Mouse (Mus musculus): ENCODE data around the gene Ppm1d.

Ppm1d gene

DNA sequence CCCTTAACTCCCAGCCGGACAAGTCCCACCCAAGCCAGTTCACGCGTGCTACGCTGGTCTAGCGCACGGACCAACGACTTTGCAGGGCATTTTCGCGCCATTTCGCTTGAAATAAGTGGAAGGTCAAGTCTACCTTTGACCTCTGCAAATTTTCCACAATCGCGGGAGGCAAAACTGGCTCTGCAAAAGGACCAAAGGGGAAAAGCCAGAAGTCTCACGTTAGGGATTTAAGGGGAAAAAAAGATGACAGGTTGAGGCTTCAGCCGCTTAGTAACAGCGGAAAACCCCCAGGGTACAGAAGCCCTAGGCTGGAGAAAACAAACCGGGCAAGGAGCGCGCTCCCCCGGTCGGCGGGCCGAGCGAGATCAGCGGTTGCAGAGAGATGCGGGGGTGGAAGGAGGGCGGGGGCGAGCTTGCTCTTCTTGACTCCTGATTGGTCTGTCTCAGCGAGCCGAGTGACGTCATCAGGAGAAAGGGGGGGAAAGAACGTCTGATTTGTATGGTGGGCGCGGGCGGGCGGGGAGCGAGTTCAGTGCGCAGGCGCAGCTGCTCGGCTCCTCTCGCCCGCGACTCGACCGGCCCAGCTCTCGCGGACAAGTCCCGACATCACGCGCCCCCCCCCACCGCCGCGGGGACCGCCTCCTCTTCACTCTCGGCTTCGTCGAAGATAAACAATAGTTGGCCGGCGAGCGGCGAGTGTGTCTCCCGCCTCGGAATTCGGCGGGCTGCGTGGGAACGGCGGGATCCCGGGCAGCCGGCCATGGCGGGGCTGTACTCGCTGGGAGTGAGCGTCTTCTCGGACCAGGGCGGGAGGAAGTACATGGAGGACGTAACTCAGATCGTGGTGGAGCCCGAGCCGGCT is at the start of gene Ppm1d:
Gene Ppm1d (plus strand): TSS at position 532 of the 862 bp plus-strand sequence.
- DNase-seq (ENCODE audit: low read depth, low spot score): peak; percentile 99

DNA sequence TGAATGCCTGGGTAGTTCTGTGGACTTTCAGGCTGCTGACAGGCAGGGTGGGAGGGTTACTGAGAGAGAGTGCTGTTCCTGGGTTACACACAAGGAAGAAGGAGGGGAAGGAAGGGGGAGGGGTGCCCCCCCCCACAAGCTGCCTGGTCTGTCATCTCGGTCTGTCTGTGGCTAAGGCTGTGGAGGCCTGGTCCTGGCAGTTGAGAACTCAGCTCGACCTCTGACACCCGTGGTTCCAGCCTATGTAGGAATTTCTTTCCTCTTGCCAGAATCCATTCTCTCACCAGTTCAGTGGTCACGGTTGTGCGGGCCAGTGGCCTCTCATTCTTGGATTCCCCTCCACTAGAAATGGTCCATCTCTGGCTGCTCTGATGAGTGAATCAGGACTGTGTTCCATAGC is 46.4 kb upstream of the Ppm1d start:
- DNase-seq (ENCODE audit: low read depth, low spot score): no peak

DNA sequence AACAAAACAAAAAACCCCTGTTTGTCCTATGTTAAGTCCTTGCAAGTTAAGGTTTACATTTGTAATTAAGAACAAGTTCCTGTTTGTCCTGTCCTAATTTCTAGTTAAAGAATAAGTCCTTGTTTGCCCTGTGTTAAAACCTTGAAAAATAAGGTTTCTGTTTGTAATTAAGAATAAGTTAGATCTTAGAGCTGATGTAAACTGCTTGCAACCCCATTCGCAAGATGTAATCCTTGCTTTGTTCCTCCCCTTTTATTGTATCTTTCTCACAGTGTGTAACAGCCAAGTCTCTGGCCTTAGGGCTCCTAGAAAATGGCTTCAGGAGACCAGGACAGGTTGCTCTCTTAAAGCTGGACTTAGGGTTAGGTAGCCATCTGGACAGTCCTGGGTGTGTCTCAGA is 43.7 kb upstream of the Ppm1d start:
- no peak for DNase-seq (ENCODE audit: low read depth, low spot score)

GRCm38 (mm10) chr11:85270631-85271030 is 40.4 kb upstream of the Ppm1d start:
- peak; percentile 66 for DNase-seq (ENCODE audit: low read depth, low spot score)

GRCm38 (mm10) chr11:85273299-85273698 is 37.7 kb upstream of the Ppm1d start:
- no peak for DNase-seq (ENCODE audit: low read depth, low spot score)

- no peak for DNase-seq (ENCODE audit: low read depth, low spot score)
Measured at GRCm38 (mm10) chr11:85275151-85275550, 35.9 kb upstream of the Ppm1d start.

GRCm38 (mm10) chr11:85277609-85278008 is 33.4 kb upstream of the Ppm1d start:
- DNase-seq (ENCODE audit: low read depth, low spot score): no peak

DNA sequence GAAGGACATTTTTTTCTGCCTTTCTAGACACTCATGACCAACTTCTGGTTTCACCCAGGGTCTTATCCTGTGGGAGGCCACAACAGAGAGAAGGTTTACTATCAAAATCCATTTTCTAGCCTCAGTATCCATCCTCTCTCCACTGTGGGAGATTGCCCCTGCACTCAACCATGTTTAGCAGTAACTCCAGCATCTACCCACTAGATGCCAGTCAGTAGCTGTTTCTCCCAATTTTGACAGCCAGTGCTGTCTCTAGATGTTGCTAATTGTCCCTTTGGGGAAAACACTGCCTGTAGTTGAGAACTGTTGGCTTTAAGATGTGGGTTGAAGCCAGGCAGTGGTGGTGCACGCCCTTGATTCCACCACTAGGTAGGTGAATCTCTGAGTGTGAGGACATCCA is 32.9 kb upstream of the Ppm1d start:
- DNase-seq (ENCODE audit: low read depth, low spot score): no peak

GRCm38 (mm10) chr11:85281219-85281878 is 29.7 kb upstream of the Ppm1d start:
- DNase-seq (ENCODE audit: low read depth, low spot score): no peak

GRCm38 (mm10) chr11:85297953-85298352 is 13.1 kb upstream of the Ppm1d start:
- peak; percentile 72 for DNase-seq (ENCODE audit: low read depth, low spot score)

DNA sequence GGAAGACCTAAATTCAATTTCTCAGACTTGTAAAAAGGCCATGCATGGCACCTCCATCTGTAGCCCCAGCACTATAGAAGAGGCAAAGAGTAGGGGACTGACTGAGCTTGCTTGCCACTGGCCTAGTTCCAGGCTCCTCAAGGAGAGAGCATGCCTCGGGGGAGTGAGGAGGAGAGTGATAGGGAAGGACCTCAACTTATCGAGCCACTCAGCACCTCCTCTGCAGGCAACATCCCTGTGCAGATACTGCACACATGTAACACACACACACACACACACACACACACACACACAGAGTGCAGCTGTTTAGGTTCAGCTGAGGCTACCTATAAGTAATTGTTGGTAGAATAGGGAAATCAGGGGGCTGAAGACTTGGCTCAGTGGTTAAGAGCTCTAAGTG is 11.2 kb upstream of the Ppm1d start:
- no peak for DNase-seq (ENCODE audit: low read depth, low spot score)

GRCm38 (mm10) chr11:85301161-85301560 is 9.9 kb upstream of the Ppm1d start:
- DNase-seq (ENCODE audit: low read depth, low spot score): no peak

DNA sequence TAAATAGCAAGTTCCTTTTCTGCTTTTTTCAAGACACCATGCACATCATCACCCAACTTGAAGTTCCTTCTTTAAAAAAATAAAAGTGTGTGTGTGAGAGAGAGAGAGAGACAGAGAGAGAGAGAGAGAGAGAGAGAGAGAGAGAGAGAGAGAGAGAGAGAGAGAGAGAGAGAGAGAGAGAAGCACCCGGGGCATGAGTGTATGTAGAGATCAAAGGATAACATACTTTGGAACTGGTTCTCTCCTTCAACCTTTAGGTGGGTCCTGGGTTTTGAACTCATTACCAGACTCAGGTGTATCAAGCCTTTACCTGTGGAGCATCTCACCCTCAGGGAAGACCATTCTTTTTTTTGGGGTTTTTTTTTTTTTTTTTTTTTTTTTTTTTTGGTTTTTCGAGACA is 9.2 kb upstream of the Ppm1d start:
- no peak for DNase-seq (ENCODE audit: low read depth, low spot score)

DNA sequence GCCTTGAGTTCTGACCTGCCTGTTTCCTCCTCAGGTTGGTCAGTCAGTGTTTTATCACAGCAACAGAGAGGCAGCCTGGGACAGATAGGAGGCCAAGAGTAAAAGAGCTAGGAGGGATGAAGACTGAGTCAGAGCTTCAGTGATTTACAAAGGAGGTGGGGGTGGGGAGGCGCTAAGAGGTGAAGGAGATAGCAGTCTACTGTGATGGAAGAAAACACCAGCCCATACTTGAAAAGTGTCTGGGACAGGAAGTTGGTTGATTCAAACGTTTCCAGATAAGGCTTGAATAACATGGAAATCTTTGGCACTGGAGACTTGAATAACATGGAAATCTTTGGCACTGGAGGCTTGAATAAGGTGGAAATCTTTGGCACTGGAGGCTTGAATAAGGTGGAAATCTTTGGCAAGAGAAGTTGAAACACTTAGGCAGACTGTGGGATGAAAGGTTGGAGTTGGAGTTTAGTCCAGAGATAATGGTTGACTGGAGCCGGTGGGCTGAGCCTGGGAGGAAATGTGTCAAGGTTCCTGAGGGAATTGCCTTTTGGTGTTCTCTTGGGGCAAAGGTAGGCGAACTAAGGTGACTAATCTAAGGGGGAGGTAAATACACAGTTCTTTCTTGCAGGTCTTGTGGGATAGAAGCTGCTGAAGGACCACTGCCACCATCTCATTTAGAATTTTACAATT is 4.3 kb upstream of the Ppm1d start:
- no peak for DNase-seq (ENCODE audit: low read depth, low spot score)

GRCm38 (mm10) chr11:85308799-85309198 is 2.2 kb upstream of the Ppm1d start:
- no peak for DNase-seq (ENCODE audit: low read depth, low spot score)

GRCm38 (mm10) chr11:85310407-85310712 is 684 bp upstream of the Ppm1d start:
- peak; percentile 41 for DNase-seq (ENCODE audit: low read depth, low spot score)

DNA sequence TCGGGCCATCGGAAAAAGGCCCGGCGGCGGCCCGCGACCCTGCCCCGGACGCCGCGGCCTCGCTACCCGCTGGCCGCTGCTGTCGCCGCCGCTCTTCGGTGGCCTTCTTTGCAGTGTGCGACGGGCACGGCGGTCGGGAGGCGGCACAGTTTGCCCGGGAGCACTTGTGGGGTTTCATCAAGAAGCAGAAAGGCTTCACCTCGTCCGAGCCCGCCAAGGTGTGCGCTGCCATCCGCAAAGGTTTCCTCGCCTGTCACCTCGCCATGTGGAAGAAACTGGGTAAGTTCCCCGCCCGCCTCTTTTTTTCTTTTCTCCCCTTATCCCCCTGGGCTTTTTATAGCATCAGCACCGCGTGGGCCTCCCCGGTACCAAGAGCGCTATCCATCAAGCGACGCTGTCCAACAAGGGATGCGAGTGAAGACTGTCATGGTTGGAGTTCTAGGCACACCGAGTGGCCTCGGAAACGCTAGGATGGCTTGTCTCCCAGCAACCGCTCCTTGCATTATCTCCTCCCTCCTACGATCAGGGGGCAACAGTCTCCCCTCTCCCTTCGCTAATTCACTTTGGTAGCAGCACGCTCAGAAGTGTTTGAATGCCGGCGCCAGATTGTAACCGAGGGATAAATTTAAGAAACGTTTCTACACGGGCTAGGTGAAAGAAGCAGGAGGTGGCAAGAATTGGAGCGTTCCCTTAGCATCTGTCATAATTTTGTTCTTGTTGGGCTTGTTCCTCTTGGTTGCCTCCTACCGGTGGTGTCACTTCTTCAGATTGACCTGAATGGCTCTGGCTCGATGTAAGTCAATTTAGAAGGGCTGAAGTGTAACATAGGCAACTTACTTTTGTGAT is 824 bp downstream of the Ppm1d start:
- DNase-seq (ENCODE audit: low read depth, low spot score): peak; percentile 63

DNA sequence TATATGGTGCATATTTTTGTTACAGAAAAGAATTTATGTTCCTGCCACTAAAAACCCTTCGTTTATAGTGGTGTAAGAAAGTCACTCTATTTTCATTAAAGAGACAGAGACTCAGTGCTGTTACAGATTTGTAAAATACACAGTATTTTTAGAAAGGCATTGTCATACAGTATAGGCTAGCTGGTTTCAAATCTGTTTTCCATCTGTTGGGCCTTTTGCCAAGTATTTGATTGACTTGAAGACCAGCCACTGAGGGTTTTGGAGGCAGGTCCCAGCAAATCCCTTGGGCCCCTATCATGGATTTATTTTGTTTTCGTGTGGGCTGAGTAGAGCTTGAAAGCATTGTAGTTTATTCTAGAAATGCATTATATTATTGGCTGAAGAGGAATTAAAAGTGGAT is 1.8 kb downstream of the Ppm1d start:
- DNase-seq (ENCODE audit: low read depth, low spot score): no peak

DNA sequence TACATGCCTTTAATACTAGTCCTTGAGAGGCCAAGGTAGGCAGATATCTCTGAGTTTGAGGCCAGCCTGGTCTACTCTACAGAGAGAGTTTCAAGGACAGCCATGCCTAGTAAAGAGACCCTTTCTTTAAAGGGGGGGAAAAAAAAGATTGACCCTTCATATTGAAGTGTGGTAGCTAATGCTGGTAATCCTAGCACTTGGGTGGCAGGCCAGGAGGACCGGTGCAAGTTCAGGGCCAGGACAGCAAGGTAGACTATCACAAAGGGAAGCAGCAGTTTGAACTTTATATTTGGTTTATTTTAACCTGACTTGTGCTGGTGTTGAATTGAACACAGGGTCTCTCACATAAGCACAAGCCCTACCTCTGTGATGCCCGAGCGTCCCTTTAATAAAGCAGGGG is 2.3 kb downstream of the Ppm1d start:
- no peak for DNase-seq (ENCODE audit: low read depth, low spot score)

- no peak for DNase-seq (ENCODE audit: low read depth, low spot score)
Measured at GRCm38 (mm10) chr11:85323567-85324330, 12.7 kb downstream of the Ppm1d start.

- DNase-seq (ENCODE audit: low read depth, low spot score): no peak
Measured at GRCm38 (mm10) chr11:85328717-85329116, 17.7 kb downstream of the Ppm1d start.
